Mouse (Mus musculus) ZHBTc4 (cell line): ENCODE data around the gene Rnf150.
A peak's percentile ranks its signal among the peaks of the same experiment; 100 is the strongest.

ENCODE experiments used
- DNase-seq: peaks from one replicate; pipeline ENCODE4 v3.0.0-alpha.2; 2011; ENCODE audit warnings: low read depth, low spot score

Gene Rnf150

GRCm38 (mm10) chr8:82939912-82940311 is 76.8 kb downstream of the Rnf150 start:
- no peak for DNase-seq

- no peak for DNase-seq
These were observed 80.3 kb downstream of the Rnf150 start for GRCm38 (mm10) chr8:82943223-82944006.

- no peak for DNase-seq
These were observed 82.7 kb downstream of the Rnf150 start for GRCm38 (mm10) chr8:82945867-82946266.

GRCm38 (mm10) chr8:82946658-82947057 is 83.5 kb downstream of the Rnf150 start:
- no peak for DNase-seq

- no peak for DNase-seq
These were observed 92.1 kb downstream of the Rnf150 start for GRCm38 (mm10) chr8:82955162-82955754.

- DNase-seq = no peak
These were observed 96.3 kb downstream of the Rnf150 start for GRCm38 (mm10) chr8:82959491-82959890.

GRCm38 (mm10) chr8:82959980-82960610 is 96.9 kb downstream of the Rnf150 start:
- no peak for DNase-seq

- no peak for DNase-seq
These were observed 101.4 kb downstream of the Rnf150 start for GRCm38 (mm10) chr8:82964537-82964936.

- peak; percentile 10 for DNase-seq
These were observed 104.9 kb downstream of the Rnf150 start for GRCm38 (mm10) chr8:82967879-82968678.

GRCm38 (mm10) chr8:82969967-82970366 is 106.8 kb downstream of the Rnf150 start:
- DNase-seq = peak; percentile 12

GRCm38 (mm10) chr8:82972812-82973211 is 109.7 kb downstream of the Rnf150 start:
- DNase-seq = no peak

- DNase-seq = no peak
These were observed 110.2 kb downstream of the Rnf150 start for GRCm38 (mm10) chr8:82973331-82973730.

GRCm38 (mm10) chr8:82981244-82981855 is 118.2 kb downstream of the Rnf150 start:
- no peak for DNase-seq

- DNase-seq = peak; percentile 95
These were observed 119.7 kb downstream of the Rnf150 start for GRCm38 (mm10) chr8:82982873-82983272.

GRCm38 (mm10) chr8:82983301-82983700 is 120.1 kb downstream of the Rnf150 start:
- no peak for DNase-seq

GRCm38 (mm10) chr8:82992093-82992492 is 128.9 kb downstream of the Rnf150 start:
- DNase-seq = no peak

GRCm38 (mm10) chr8:82995727-82996438 is 132.7 kb downstream of the Rnf150 start:
- DNase-seq = no peak

GRCm38 (mm10) chr8:82996843-82997242 is 133.7 kb downstream of the Rnf150 start:
- DNase-seq = no peak

GRCm38 (mm10) chr8:82998778-82999177 is 135.6 kb downstream of the Rnf150 start:
- no peak for DNase-seq

- no peak for DNase-seq
These were observed 140.0 kb downstream of the Rnf150 start for GRCm38 (mm10) chr8:83003187-83003586.

- no peak for DNase-seq
These were observed 146.3 kb downstream of the Rnf150 start for GRCm38 (mm10) chr8:83009481-83009880.
